Mouse (Mus musculus): ENCODE data around the gene Pde4d. TPM values are rescaled to one million over a fixed set of nuclear protein-coding genes. Genes with fewer than 3 reads are reported as not detected.

Pde4d gene
- total RNA-seq, 2 experiments from 2014 or later, result 284 to 289 TPM

DNA sequence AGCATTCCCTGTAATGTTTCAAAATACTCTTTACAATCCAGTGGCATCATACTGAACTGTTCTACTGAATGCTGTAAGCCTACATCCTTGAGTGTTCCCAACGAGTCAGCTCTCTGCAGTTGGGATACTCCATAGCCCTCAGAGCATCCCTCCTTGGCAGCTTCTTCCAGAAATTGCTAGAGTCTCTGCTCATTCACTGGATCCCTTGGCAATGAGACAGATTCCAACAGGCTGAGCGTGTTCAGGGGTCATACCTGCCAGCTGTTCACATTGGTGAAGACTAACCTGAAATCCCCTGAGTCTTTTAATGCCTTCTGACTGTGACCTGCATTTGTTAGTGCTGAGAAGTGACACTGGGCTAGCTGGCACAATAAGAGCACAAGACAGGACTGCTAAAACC lies 1173.5 kb downstream of the Pde4d start:
- no peak for DNase-seq (ENCODE audit: low spot score)

GRCm38 (mm10) chr13:109624772-109625349 lies 1175.1 kb downstream of the Pde4d start:
- no peak for DNase-seq (ENCODE audit: low spot score)

DNA sequence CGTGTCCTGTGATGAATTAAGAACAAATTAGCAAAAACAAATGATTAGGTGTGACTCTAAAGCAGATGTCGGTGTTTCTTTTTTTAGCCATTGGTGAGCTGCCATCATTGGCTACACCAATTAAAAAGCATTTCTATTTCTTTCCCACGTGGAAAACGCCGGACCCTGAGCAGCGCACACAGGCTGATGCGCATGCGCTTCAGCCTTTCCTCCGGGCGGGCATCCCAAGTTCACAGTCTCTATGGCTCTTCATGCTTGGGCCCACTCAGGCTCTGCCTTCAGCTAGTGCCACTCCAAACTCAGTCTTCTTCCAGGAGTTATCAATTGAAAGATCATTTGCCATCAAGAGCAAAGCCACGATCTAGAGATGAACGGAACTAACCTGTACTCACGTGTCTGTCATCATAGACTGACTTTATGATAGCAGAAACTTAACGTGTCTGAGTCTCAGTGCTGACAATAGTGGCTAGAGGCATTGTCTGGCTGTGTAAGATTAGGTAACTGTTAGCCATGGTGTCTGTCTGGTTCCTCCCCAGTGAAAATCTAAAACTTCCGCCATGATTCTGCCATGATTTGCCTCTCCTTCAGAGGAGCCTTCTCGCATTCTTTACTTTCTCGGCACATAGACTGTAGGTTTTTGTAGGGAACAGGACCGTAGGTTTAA lies 1175.8 kb downstream of the Pde4d start:
- no peak for DNase-seq (ENCODE audit: low spot score)

DNA sequence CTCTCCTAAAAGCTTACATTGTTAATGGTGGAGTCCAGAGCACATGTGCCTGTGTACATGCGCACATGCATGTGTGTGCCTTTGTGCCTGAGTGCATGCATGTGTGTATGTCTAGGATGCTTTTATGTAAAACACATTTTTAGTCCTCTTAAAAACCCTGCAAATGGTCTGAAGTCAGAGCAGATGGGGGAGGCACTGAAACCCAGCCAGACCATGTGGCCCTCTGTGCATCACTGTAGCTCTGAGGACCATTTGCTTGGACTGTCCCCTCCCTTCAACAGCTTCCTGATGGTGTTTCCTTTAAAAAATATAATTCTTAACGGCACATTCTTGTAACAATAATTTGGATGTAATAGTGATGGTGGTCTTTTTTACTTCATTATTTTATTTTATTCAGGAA lies 1177.5 kb downstream of the Pde4d start:
- no peak for DNase-seq (ENCODE audit: low spot score)

GRCm38 (mm10) chr13:109628606-109629005 lies 1178.9 kb downstream of the Pde4d start:
- DNase-seq (ENCODE audit: low spot score), result no peak

GRCm38 (mm10) chr13:109629216-109629615 lies 1179.5 kb downstream of the Pde4d start:
- DNase-seq (ENCODE audit: low spot score), result no peak

- no peak for DNase-seq (ENCODE audit: low spot score)
Observed at GRCm38 (mm10) chr13:109631399-109632026, 1181.8 kb downstream of the Pde4d start.

DNA sequence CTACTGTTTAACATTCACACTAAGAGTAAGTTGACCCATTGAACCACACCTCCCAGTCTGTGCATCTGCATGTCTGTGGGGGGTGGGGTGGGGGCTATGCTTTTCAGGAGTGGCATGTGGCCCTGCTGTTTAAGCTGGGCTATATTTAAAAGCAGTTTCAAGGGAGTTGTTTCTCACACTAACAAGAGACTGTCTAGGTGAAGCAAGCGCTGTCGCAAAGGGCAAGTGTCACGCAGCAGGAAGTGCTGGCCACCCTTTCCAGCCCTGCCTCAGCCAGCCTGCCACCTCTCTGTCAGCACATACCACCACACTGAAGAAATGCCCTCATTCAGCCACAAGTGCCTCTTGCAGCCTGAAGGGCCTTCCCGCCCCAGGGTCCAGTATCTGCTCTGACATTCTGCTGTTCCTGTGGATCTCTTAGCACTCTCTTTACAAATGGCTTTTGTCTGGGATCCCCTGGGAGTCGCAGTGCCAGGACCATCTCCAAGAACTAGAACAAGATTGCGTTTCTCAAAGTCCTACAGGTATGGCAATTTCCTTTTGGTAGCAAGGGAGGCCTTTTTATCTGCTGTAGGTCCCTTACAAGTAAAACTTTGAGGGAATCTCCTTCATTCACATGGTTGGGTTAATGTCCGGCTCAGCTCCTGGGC lies 1182.8 kb downstream of the Pde4d start:
- peak; percentile 70 for DNase-seq (ENCODE audit: low spot score)

DNA sequence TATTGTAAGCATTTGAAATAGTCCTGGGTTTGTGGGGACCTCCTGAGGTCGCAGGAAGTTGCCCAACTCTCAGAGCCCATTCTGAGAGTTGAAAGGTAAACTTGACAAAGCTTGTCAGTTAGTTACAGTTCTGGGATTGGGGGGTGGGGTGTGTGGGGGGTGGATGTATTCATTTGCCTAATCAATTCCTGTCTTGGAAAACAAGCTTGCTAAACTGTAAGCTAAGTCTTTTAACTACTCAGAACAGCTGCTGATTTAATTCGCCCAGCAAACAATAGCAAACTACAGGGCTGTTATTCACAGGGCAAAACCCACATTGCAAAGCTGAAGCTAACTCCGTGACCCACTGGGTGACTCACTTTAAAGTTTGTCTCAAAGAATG lies 1183.3 kb downstream of the Pde4d start:
- no peak for DNase-seq (ENCODE audit: low spot score)

DNA sequence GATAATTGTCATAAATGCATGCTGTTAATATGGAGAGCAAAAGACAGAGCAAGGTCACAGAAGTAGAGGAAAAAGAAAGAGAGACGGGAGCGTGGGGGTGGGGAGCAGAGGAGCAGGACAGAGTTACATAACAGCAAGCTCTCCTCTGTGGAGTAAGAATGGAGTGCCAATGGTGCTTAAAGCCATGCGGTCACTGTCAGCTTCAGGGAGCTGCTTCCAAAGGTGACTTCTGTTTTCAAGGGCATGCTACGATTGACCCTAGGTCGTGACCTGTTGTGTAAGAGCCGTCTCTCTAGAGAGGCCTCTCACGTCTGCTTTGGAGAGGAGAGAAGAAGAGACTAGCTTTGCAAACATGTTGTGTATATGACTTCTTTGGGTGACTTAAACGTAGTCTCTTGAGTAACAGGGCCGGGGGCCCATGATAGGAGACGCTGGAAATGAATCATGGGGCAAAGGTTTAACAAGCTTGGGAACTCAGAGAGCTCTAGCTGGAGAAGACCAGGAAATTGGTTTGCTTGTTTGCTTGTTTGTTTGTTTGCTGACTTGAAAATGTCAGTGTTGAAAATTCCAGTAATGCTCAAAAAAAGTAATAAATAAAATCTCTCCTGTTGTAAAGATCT lies 1186.3 kb downstream of the Pde4d start:
- no peak for DNase-seq (ENCODE audit: low spot score)

DNA sequence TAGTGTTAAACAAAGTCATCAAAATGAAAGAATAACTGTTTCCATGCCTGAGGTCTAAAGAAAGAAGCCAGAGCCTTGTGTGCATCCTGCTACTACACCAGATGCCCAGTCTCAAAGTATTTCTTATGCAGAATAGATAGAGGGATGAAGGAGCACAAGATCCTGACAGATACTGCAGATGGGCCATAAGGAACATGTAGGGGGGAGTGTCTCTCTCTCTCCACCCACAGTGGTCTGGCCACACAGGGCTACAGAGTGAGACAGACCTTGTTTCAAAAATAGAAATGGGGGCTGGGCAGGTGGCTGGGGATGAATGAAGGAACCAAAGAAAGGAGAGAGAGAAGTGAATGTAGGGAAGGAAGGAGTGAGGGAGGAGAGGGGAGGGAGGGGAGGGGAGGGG lies 1188.5 kb downstream of the Pde4d start:
- no peak for DNase-seq (ENCODE audit: low spot score)

GRCm38 (mm10) chr13:109639286-109639685 lies 1189.5 kb downstream of the Pde4d start:
- DNase-seq (ENCODE audit: low spot score), result no peak

DNA sequence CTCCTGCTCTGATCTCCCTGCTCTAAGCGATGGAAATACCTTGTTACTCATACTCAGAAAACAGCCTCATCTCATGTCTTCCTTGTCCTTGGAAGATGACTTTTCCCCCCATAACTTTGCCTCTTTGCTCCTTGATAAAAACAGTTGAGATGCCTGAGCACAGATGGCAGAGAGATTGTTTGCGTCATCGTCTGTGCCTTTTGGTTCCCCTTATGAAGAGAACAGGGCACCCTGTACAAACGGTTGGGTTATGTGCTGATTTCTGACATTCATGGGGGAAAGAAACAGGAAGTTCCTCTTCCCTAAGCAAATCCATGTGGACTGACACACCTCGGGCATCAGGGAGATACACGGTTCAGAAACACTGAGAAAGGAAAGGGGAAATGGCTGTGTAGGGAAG lies 1191.8 kb downstream of the Pde4d start:
- DNase-seq (ENCODE audit: low spot score), result no peak

DNA sequence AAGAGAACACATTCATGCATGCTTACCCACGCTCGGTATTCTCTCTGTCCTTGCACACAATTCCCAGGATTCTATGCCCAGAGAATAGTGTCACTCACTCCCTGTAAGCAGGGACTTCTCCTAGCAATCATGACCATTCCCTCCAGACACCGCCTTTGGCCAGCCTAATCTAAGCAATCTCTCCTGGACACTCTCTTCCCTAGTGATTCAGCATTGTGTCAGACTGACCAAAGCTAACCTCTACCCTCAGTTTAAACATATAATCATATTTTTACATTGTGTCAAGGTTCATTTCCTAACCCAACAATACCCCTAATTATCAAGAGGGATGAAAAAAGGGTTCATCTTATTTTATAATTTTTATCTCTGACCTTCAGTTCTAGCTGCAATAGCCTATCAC lies 1193.7 kb downstream of the Pde4d start:
- no peak for DNase-seq (ENCODE audit: low spot score)

DNA sequence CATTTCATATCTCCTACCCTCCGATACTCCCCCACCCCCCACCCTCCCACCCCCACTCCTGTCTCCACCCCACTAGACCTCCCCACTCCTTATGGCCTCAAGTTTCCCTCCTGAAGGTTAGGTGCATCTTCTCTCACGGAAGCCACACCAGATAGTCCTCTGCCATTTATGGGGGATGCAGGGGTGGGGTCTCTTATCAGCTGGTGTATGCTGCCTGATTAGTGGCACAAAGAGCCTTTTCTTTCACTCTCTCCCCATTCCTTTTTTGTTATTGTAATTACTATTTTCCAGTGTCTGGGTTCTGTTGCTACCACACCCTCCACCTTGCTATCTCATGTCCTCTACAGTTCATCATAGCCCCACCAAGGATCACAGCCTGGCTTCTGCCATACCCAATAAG lies 1194.3 kb downstream of the Pde4d start:
- DNase-seq (ENCODE audit: low spot score), result no peak

GRCm38 (mm10) chr13:109645284-109645909 lies 1195.6 kb downstream of the Pde4d start:
- DNase-seq (ENCODE audit: low spot score), result no peak

DNA sequence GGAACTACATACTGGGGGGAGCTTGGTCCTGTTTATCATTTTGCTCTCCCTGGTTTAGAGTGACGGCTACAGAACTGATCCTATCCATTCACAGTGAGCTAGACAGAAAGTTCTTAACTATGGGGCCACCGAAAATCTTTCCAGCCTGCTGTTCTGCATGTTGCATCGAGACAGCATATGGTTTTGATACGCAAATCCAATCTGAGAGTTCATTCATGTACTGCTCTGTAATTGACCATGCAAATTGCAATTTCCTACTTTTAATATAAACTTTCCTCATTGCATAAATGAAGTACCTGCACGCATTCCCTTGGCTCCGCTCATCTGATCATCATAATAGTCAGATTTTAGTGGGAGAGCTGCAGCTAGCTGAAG lies 1196.1 kb downstream of the Pde4d start:
- no peak for DNase-seq (ENCODE audit: low spot score)

DNA sequence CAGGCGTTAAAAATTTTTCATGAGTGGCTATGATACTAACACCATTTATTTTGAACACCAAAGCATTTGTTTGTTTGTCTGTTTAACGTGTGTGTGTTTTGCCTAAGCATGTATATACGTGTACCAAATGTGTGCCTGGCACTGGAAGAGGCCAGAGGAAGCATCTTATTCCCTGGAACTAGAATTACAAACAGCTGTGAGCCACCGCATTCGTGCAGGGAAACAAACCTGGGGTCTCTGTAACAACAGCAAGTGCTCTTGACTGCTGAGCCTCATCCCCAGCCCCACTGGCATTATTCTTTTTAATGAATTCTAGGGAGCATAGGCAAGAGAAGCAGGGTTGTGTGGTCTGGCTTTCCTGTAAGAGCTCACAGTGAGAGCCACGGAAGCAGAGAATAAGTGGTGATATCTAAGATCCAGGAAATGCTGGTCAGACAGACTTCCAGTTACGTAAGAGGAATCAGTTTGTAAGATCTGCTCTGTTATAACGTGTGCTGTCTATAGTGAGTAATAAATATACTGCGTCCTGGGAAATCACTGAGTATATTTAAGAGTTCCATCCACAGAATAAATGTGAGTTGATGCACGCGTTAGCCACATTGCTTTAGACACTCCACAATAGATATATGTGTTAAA lies 1197.0 kb downstream of the Pde4d start:
- no peak for DNase-seq (ENCODE audit: low spot score)

- no peak for DNase-seq (ENCODE audit: low spot score)
Observed at GRCm38 (mm10) chr13:109647479-109648199, 1197.9 kb downstream of the Pde4d start.

GRCm38 (mm10) chr13:109648311-109648710 lies 1198.6 kb downstream of the Pde4d start:
- no peak for DNase-seq (ENCODE audit: low spot score)

Measured in gastrocnemius, adult 18-20 months (tissue).